ENCODE assay signal across 33 mouse cellular contexts in genomic region chr4:134353527-134354409, GRCm38 (mm10). TPM values are rescaled to one million over a fixed set of nuclear protein-coding genes. Genes with fewer than 3 reads are reported as not detected.
A peak's percentile ranks its signal among the peaks of the same experiment; 100 is the strongest.
DNase-seq lines count a peak whose midpoint lies in the region; ATAC-seq and TF ChIP-seq lines count a peak whose summit lies in the region.
"Had no signal": no experiment of that assay in that cellular context is flagged by ENCODE, and none has a peak within 500 bp of the region (broad histone marks: within the 10 kb centered on the region; RNA-seq: fewer than 3 reads in every experiment).

No protein-coding gene starts in this region.

- no peak for TF ChIP-seq POLR2A in small intestine, adult 2 months (IDR thresholded peaks at IDR 0.05; ENCODE audit: low read depth, low read length)

- no peak overlapping the region for H3K9ac ChIP-seq in stomach, embryonic 15.5 days
- no peak overlapping the region for H3K9ac ChIP-seq in stomach, postnatal 0 days (ENCODE audit: low read length)
- H3K9ac ChIP-seq: embryonic facial prominence, embryonic 13.5 days; forebrain, embryonic 12.5 days; heart, embryonic 12.5 days; liver, embryonic 15.5 days; lung, embryonic 15.5 days; midbrain, embryonic 15.5 days; neural tube, embryonic 12.5 days had no signal

- TF ChIP-seq EP300 in stomach, postnatal 0 days (optimal IDR thresholded peaks at IDR 0.05) = no peak

- peaks cover 16% of the 10 kb centered on the region for H3K4me1 ChIP-seq in stomach, embryonic 15.5 days
- no peaks in the 10 kb centered on the region; the same call in 1 of the 2 replicates for H3K4me1 ChIP-seq in stomach, postnatal 0 days (replicated peaks; ENCODE audit: control insufficient read depth, insufficient read depth)
- peaks cover 38% of the 10 kb centered on the region for H3K4me1 ChIP-seq in small intestine, adult 2 months (ENCODE audit: control insufficient read depth, insufficient read depth, insufficient read length, low read length)

- no peaks in the 10 kb centered on the region for H3K9me3 ChIP-seq in stomach, embryonic 15.5 days
- H3K9me3 ChIP-seq in stomach, postnatal 0 days (ENCODE audit: control insufficient read depth, low read length) = no peaks in the 10 kb centered on the region
- H3K9me3 ChIP-seq: embryonic facial prominence, embryonic 13.5 days; forebrain, embryonic 12.5 days; heart, embryonic 12.5 days; limb, embryonic 10.5 days; liver, embryonic 15.5 days; lung, embryonic 15.5 days; midbrain, embryonic 15.5 days; neural tube, embryonic 12.5 days had no signal

- no peak overlapping the region for H3K4me2 ChIP-seq in stomach, embryonic 15.5 days
- no peak overlapping the region for H3K4me2 ChIP-seq in stomach, postnatal 0 days (replicated peaks; ENCODE audit: low read depth)
- H3K4me2 ChIP-seq: embryonic facial prominence, embryonic 13.5 days; forebrain, embryonic 12.5 days; heart, embryonic 12.5 days; liver, embryonic 15.5 days; lung, embryonic 15.5 days; midbrain, embryonic 15.5 days; neural tube, embryonic 12.5 days had no signal

- H3K27me3 ChIP-seq in stomach, embryonic 15.5 days (replicated peaks) = no peaks in the 10 kb centered on the region
- no peaks in the 10 kb centered on the region for H3K27me3 ChIP-seq in stomach, postnatal 0 days (ENCODE audit: control insufficient read depth, insufficient read depth, low read length)
- no peaks in the 10 kb centered on the region for H3K27me3 ChIP-seq in small intestine, adult 2 months (ENCODE audit: control insufficient read depth, insufficient read depth, low read length)
- H3K27me3 ChIP-seq: midbrain, embryonic 15.5 days had no signal

- DNase-seq in adrenal gland, postnatal 10 days = peak; percentile 43
- DNase-seq in adrenal gland, postnatal 25 days = no peak
- DNase-seq in stomach, postnatal 0 days (ENCODE audit: low spot score) = no peak
- DNase-seq in brain, adult 2 months (ENCODE audit: low read depth, low spot score) = peak; percentile 19
- DNase-seq in right cerebral cortex, adult 2 months (ENCODE audit: low spot score in 2 of 2) = no peak
- no peak for DNase-seq in right cerebral cortex, postnatal 36 days (ENCODE audit: low spot score in 2 of 2)
- DNase-seq: cerebellum, adult 18-20 months; cerebellum, postnatal 25 days; embryo, embryonic 11 days; gastrocnemius, postnatal 14 days; heart, adult 11 months; heart, postnatal 10 days; liver; retina, postnatal 1 day; right cerebral cortex, postnatal 4 days; thymus, adult 2 months; thymus, postnatal 4 days had no signal

- WGBS in stomach, embryonic 15.5 days = 60% methylated on average over 5 of the region's 5 CpGs
- WGBS in stomach, postnatal 0 days = 68% methylated on average over 5 of the region's 5 CpGs
- 38% methylated on average over 5 of the region's 5 CpGs for WGBS in small intestine, adult 2 months

- TF ChIP-seq CTCF in stomach, postnatal 0 days (IDR thresholded peaks at IDR 0.05; ENCODE audit: low read depth) = no peak
- TF ChIP-seq CTCF in small intestine, adult 2 months (IDR thresholded peaks at IDR 0.05; ENCODE audit: extremely low read depth, insufficient read length, insufficient replicate concordance, low read depth, low read length) = no peak

- H3K27ac ChIP-seq in stomach, embryonic 15.5 days = peak overlapping the region; percentile 23; the same call in 1 of the 2 replicates
- no peak overlapping the region for H3K27ac ChIP-seq in stomach, postnatal 0 days (replicated peaks)
- H3K27ac ChIP-seq in small intestine, adult 2 months (ENCODE audit: insufficient read depth, low read depth, low read length) = peak overlapping the region; percentile 82
- H3K27ac ChIP-seq: embryonic facial prominence, embryonic 13.5 days; forebrain, embryonic 12.5 days; kidney, postnatal 0 days; limb, embryonic 10.5 days; liver, embryonic 15.5 days; lung, embryonic 15.5 days; macrophage; midbrain, embryonic 15.5 days; neural tube, embryonic 12.5 days had no signal

- no peak overlapping the region for H3K4me3 ChIP-seq in stomach, embryonic 15.5 days (replicated peaks)
- no peak overlapping the region for H3K4me3 ChIP-seq in stomach, postnatal 0 days (ENCODE audit: low read depth, low read length)
- H3K4me3 ChIP-seq in small intestine, adult 2 months (ENCODE audit: low read depth, low read length) = no peak overlapping the region
- H3K4me3 ChIP-seq: embryonic facial prominence, embryonic 13.5 days; erythroblast, embryonic 14.5 days; forebrain, embryonic 12.5 days; heart, embryonic 12.5 days; limb, embryonic 10.5 days; liver, embryonic 15.5 days; lung, embryonic 15.5 days; midbrain, embryonic 15.5 days; neural tube, embryonic 12.5 days had no signal

- no peaks in the 10 kb centered on the region for H3K36me3 ChIP-seq in stomach, embryonic 15.5 days
- no peaks in the 10 kb centered on the region for H3K36me3 ChIP-seq in stomach, postnatal 0 days (ENCODE audit: control insufficient read depth, insufficient read depth, low read length)
- peaks cover 14% of the 10 kb centered on the region for H3K36me3 ChIP-seq in small intestine, adult 2 months (ENCODE audit: control insufficient read depth, insufficient read depth, low read length)
- H3K36me3 ChIP-seq: embryonic facial prominence, embryonic 13.5 days; forebrain, embryonic 12.5 days; heart, embryonic 12.5 days; limb, embryonic 10.5 days; liver, embryonic 15.5 days; lung, embryonic 15.5 days; midbrain, embryonic 15.5 days; neural tube, embryonic 12.5 days had no signal

- ATAC-seq in stomach, embryonic 15.5 days (ENCODE audit: insufficient read depth, low FRiP score, low read depth) = no peak
- ATAC-seq in stomach, postnatal 0 days (ENCODE audit: low FRiP score, low TSS enrichment) = no peak
- ATAC-seq: midbrain, embryonic 15.5 days had no signal

RNA-seq across cellular contexts. Expression of gene Slc30a2, which starts 10.8 kb away (rescaled TPM):
- 10 to 100 TPM; 13.7 to 17.4 TPM for total RNA-seq in adrenal gland, postnatal 10 days (2021)
- 21.1 and 21.5 TPM in 2 replicates for total RNA-seq in adrenal gland, postnatal 25 days (2021)
- polyA plus RNA-seq in stomach, embryonic 15.5 days (2015; fragmentation: Nextera tagmentation; extraction: Ambion mirVana) = 0.75 and 0.86 TPM in 2 replicates
- 0.06 and 0.07 TPM in 2 replicates for polyA plus RNA-seq in stomach, postnatal 0 days (2015; fragmentation: Nextera tagmentation; extraction: Ambion mirVana)
- polyA plus RNA-seq in small intestine, adult 2 months (2012; rRNA removed) = 25.8 and 57.1 TPM in 2 replicates
- total RNA-seq: layer of hippocampus, postnatal 14 days had no signal
- polyA plus RNA-seq: erythroblast, embryonic 14.5 days; forebrain, embryonic 12.5 days; hindbrain, embryonic 11.5 days; limb, embryonic 10.5 days; macrophage; neural tube, embryonic 12.5 days had no signal

RNA-seq across cellular contexts. Expression of gene Extl1, which starts 29.9 kb away (rescaled TPM):
- 1 to 10 TPM; 1.1 to 3.1 TPM for total RNA-seq in adrenal gland, postnatal 10 days (2021)
- total RNA-seq in adrenal gland, postnatal 25 days (2021) = 1.7 and 2.1 TPM in 2 replicates
- 1.0 and 1.1 TPM in 2 replicates for polyA plus RNA-seq in stomach, embryonic 15.5 days (2015; fragmentation: Nextera tagmentation; extraction: Ambion mirVana)
- 1.8 and 2.1 TPM in 2 replicates for polyA plus RNA-seq in stomach, postnatal 0 days (2015; fragmentation: Nextera tagmentation; extraction: Ambion mirVana)
- polyA plus RNA-seq in small intestine, adult 2 months (2012; rRNA removed) = 1.5 and 1.7 TPM in 2 replicates
- polyA plus RNA-seq: erythroblast, embryonic 14.5 days had no signal

RNA-seq across cellular contexts. Expression of gene Trim63, which starts 38.8 kb away (rescaled TPM):
- 1 to 10 TPM; 3.2 to 8.2 TPM for total RNA-seq in adrenal gland, postnatal 10 days (2021)
- not detected in 2 replicates for total RNA-seq in adrenal gland, postnatal 25 days (2021)
- 0.41 and 0.52 TPM in 2 replicates for polyA plus RNA-seq in stomach, embryonic 15.5 days (2015; fragmentation: Nextera tagmentation; extraction: Ambion mirVana)
- polyA plus RNA-seq in stomach, postnatal 0 days (2015; fragmentation: Nextera tagmentation; extraction: Ambion mirVana) = 0.07 and 0.13 TPM in 2 replicates
- 0.46 TPM in 1 of 2 replicates, not detected in the other for polyA plus RNA-seq in small intestine, adult 2 months (2012; rRNA removed)
- total RNA-seq: layer of hippocampus, adult 18-20 months had no signal
- polyA plus RNA-seq: erythroblast, embryonic 14.5 days; macrophage had no signal

RNA-seq across cellular contexts. Expression of gene Pafah2, which starts 42.4 kb away (rescaled TPM):
- total RNA-seq in adrenal gland, postnatal 10 days (2021) = 10 to 100 TPM; 20.8 to 22.1 TPM
- total RNA-seq in adrenal gland, postnatal 25 days (2021) = 7.9 and 9.1 TPM in 2 replicates
- 17.8 and 20.9 TPM in 2 replicates for polyA plus RNA-seq in stomach, embryonic 15.5 days (2015; fragmentation: Nextera tagmentation; extraction: Ambion mirVana)
- polyA plus RNA-seq in stomach, postnatal 0 days (2015; fragmentation: Nextera tagmentation; extraction: Ambion mirVana) = 16.8 and 17.1 TPM in 2 replicates
- polyA plus RNA-seq in small intestine, adult 2 months (2012; rRNA removed) = 12.9 and 20.5 TPM in 2 replicates
- polyA plus RNA-seq: erythroblast, embryonic 14.5 days had no signal

Comparison
In these comparisons a context has a peak if more than half of its experiments do, and no peak if none do; other contexts are left out.
1. DNase-seq: peak in adrenal gland, postnatal 10 days (single experiment) and brain, adult 2 months (single experiment); none in adrenal gland, postnatal 25 days (single experiment), stomach, postnatal 0 days (single experiment), right cerebral cortex, adult 2 months (0 of 2) and right cerebral cortex, postnatal 36 days (0 of 2).
2. RNA of gene Slc30a2, which starts 10.8 kb away (polyA plus RNA-seq): 25.8 to 57.1 TPM in small intestine, adult 2 months; 0.75 to 0.86 TPM in stomach, embryonic 15.5 days and 0.06 to 0.07 TPM in stomach, postnatal 0 days; every median in the first group is over 10 times any median in the second.